Mouse (Mus musculus): ENCODE measurements at regions not wholly inside any gene's neighbourhood (a gene's known extent, or its start where the extent isn't known, plus 50 kb on each side); places are given as distances from the start of the nearest gene placed in this dataset.

- TF ChIP-seq POLR2A (IDR thresholded peaks at IDR 0.05; ENCODE audit: borderline replicate concordance, extremely low read depth, insufficient read depth, insufficient read length, poor library complexity, severe bottlenecking): no peak
- no peak for TF ChIP-seq CTCF (IDR thresholded peaks at IDR 0.05; ENCODE audit: borderline replicate concordance, extremely low read depth, insufficient read depth, insufficient read length)
- DNase-seq (ENCODE audit: low read depth): peak; percentile 92
Observed at GRCm38 (mm10) chr7:115192992-115193761, 449.7 kb downstream of the Insc start.

- DNase-seq (ENCODE audit: low read depth): no peak
- TF ChIP-seq CTCF (IDR thresholded peaks at IDR 0.05; ENCODE audit: borderline replicate concordance, extremely low read depth, insufficient read depth, insufficient read length) (no peak), POLR2A (IDR thresholded peaks at IDR 0.05; ENCODE audit: borderline replicate concordance, extremely low read depth, insufficient read depth, insufficient read length, poor library complexity, severe bottlenecking) (no peak)
Observed at GRCm38 (mm10) chr7:115204916-115205315, 461.4 kb downstream of the Insc start.

- no peak for TF ChIP-seq CTCF (IDR thresholded peaks at IDR 0.05; ENCODE audit: borderline replicate concordance, extremely low read depth, insufficient read depth, insufficient read length)
- TF ChIP-seq POLR2A (IDR thresholded peaks at IDR 0.05; ENCODE audit: borderline replicate concordance, extremely low read depth, insufficient read depth, insufficient read length, poor library complexity, severe bottlenecking): no peak
- no peak for DNase-seq (ENCODE audit: low read depth)
Observed at GRCm38 (mm10) chr7:115206479-115207134, 463.1 kb downstream of the Insc start.

- DNase-seq (ENCODE audit: low read depth): no peak
Observed at GRCm38 (mm10) chr7:115208781-115209180, 465.3 kb downstream of the Insc start.

GRCm38 (mm10) chr7:115210012-115210411, 466.5 kb downstream of the Insc start:
- TF ChIP-seq POLR2A (IDR thresholded peaks at IDR 0.05; ENCODE audit: borderline replicate concordance, extremely low read depth, insufficient read depth, insufficient read length, poor library complexity, severe bottlenecking) (no peak), CTCF (IDR thresholded peaks at IDR 0.05; ENCODE audit: borderline replicate concordance, extremely low read depth, insufficient read depth, insufficient read length) (no peak)
- DNase-seq (ENCODE audit: low read depth): no peak

More at GRCm38 (mm10) chr7:115208781-115209180, 465.3 kb downstream of the Insc start:
- TF ChIP-seq CTCF (IDR thresholded peaks at IDR 0.05; ENCODE audit: borderline replicate concordance, extremely low read depth, insufficient read depth, insufficient read length): no peak

GRCm38 (mm10) chr7:115216838-115217237, 473.3 kb downstream of the Insc start:
- TF ChIP-seq CTCF (IDR thresholded peaks at IDR 0.05; ENCODE audit: borderline replicate concordance, extremely low read depth, insufficient read depth, insufficient read length): peak; percentile 88
- no peak for TF ChIP-seq POLR2A (IDR thresholded peaks at IDR 0.05; ENCODE audit: borderline replicate concordance, extremely low read depth, insufficient read depth, insufficient read length, poor library complexity, severe bottlenecking)
- DNase-seq (ENCODE audit: low read depth): peak; percentile 96

GRCm38 (mm10) chr7:115217255-115217654, 473.8 kb downstream of the Insc start:
- TF ChIP-seq CTCF (IDR thresholded peaks at IDR 0.05; ENCODE audit: borderline replicate concordance, extremely low read depth, insufficient read depth, insufficient read length) (no peak), POLR2A (IDR thresholded peaks at IDR 0.05; ENCODE audit: borderline replicate concordance, extremely low read depth, insufficient read depth, insufficient read length, poor library complexity, severe bottlenecking) (no peak)

GRCm38 (mm10) chr7:115217712-115218111, 474.2 kb downstream of the Insc start:
- TF ChIP-seq POLR2A (IDR thresholded peaks at IDR 0.05; ENCODE audit: borderline replicate concordance, extremely low read depth, insufficient read depth, insufficient read length, poor library complexity, severe bottlenecking) (no peak), CTCF (IDR thresholded peaks at IDR 0.05; ENCODE audit: borderline replicate concordance, extremely low read depth, insufficient read depth, insufficient read length) (no peak)
- peak; percentile 34 for DNase-seq (ENCODE audit: low read depth)

More at GRCm38 (mm10) chr7:115217255-115217654, 473.8 kb downstream of the Insc start:
- DNase-seq (ENCODE audit: low read depth): peak; percentile 46

- peak; percentile 83 for DNase-seq (ENCODE audit: low read depth)
- TF ChIP-seq CTCF (IDR thresholded peaks at IDR 0.05; ENCODE audit: borderline replicate concordance, extremely low read depth, insufficient read depth, insufficient read length) (no peak), POLR2A (IDR thresholded peaks at IDR 0.05; ENCODE audit: borderline replicate concordance, extremely low read depth, insufficient read depth, insufficient read length, poor library complexity, severe bottlenecking) (no peak)
Observed at GRCm38 (mm10) chr7:115218596-115219180, 475.2 kb downstream of the Insc start.

- DNase-seq (ENCODE audit: low read depth): no peak
- TF ChIP-seq CTCF (IDR thresholded peaks at IDR 0.05; ENCODE audit: borderline replicate concordance, extremely low read depth, insufficient read depth, insufficient read length) (no peak), POLR2A (IDR thresholded peaks at IDR 0.05; ENCODE audit: borderline replicate concordance, extremely low read depth, insufficient read depth, insufficient read length, poor library complexity, severe bottlenecking) (no peak)
Observed at GRCm38 (mm10) chr7:115222642-115223041, 479.1 kb downstream of the Insc start.

- TF ChIP-seq CTCF (IDR thresholded peaks at IDR 0.05; ENCODE audit: borderline replicate concordance, extremely low read depth, insufficient read depth, insufficient read length): no peak
- no peak for TF ChIP-seq POLR2A (IDR thresholded peaks at IDR 0.05; ENCODE audit: borderline replicate concordance, extremely low read depth, insufficient read depth, insufficient read length, poor library complexity, severe bottlenecking)
- DNase-seq (ENCODE audit: low read depth): no peak
Observed at GRCm38 (mm10) chr7:115230525-115230924, 487.0 kb downstream of the Insc start.

All from brain, embryonic 14.5 days (tissue).